Mouse (Mus musculus) intestine, embryonic 15.5 days (tissue): ENCODE data around the gene Fam171a1. TPM values are rescaled to one million over a fixed set of nuclear protein-coding genes. Genes with fewer than 3 reads are reported as not detected.

Source experiments
- ATAC-seq: fragments of 200-750 bp; cut with Nextera tagmentation; 2 replicates; pipeline ENCODE4 v1.8.0; 2017; ENCODE audit warnings: moderate TSS enrichment, moderate library complexity
- H3K27ac ChIP-seq: fragments of 300-500 bp; sonication (generic); 2 replicates; pipeline ENCODE4 v1.5.1; 2015; ENCODE audit warnings: mild to moderate bottlenecking, inconsistent platforms
- H3K27me3 ChIP-seq: fragments of 300-500 bp; sonication (generic); replicated peaks from 2 replicates; pipeline ENCODE4 v1.6.1; 2015; ENCODE audit warnings: inconsistent platforms
- H3K36me3 ChIP-seq: fragments of 300-500 bp; sonication (generic); 2 replicates; pipeline ENCODE4 v1.6.1; 2015; ENCODE audit warnings: inconsistent platforms
- H3K4me1 ChIP-seq: fragments of 300-500 bp; sonication (generic); replicated peaks from 2 replicates; pipeline ENCODE4 v1.6.1; 2015; ENCODE audit warnings: inconsistent platforms
- H3K4me2 ChIP-seq: fragments of 300-500 bp; sonication (generic); replicated peaks from 2 replicates; pipeline ENCODE4 v1.6.1; 2015; ENCODE audit warnings: mild to moderate bottlenecking, inconsistent platforms
- H3K4me3 ChIP-seq: fragments of 300-500 bp; sonication (generic); replicated peaks from 2 replicates; pipeline ENCODE4 v1.5.1; 2015; ENCODE audit warnings: inconsistent platforms
- H3K9ac ChIP-seq: fragments of 300-500 bp; sonication (generic); 2 replicates; pipeline ENCODE4 v1.6.1; 2015; ENCODE audit warnings: inconsistent platforms
- H3K9me3 ChIP-seq: fragments of 300-500 bp; sonication (generic); 2 replicates; pipeline ENCODE4 v1.6.1; 2016; ENCODE audit warnings: inconsistent platforms
- WGBS: fragments of 180-500 bp; shearing (Covaris S2); methylation state at CpG from one replicate; pipeline ENCODE4 v1.1.7; 2015; 5-methylcytosine and 5-hydroxymethylcytosine counted together
- polyA plus RNA-seq: library from polyadenylated mRNA; unstranded; fragments of >200 nt; fragmentation: Nextera tagmentation; extraction: Ambion mirVana; gene quantifications from 2 replicates; pipeline ENCODE4 v1.2.1, GENCODE M21; 2015

The Fam171a1 gene
- polyA plus RNA-seq, 1 experiment from 2014 or later: 28.1 TPM

GRCm38 (mm10) chr2:3239255-3239654, 125.2 kb downstream of the Fam171a1 start:
- no peak overlapping the region for H3K4me2 ChIP-seq
- H3K27ac ChIP-seq: no peak overlapping the region
- H3K27me3 ChIP-seq: no peaks in the 10 kb centered on the region
- no peaks in the 10 kb centered on the region for H3K36me3 ChIP-seq
- H3K9ac ChIP-seq: no peak overlapping the region
- H3K4me1 ChIP-seq: no peaks in the 10 kb centered on the region
- no peak overlapping the region for H3K4me3 ChIP-seq
- no peak for ATAC-seq
- WGBS: 64% methylated on average over 5 of the region's 5 CpGs
- no peaks in the 10 kb centered on the region for H3K9me3 ChIP-seq

DNA sequence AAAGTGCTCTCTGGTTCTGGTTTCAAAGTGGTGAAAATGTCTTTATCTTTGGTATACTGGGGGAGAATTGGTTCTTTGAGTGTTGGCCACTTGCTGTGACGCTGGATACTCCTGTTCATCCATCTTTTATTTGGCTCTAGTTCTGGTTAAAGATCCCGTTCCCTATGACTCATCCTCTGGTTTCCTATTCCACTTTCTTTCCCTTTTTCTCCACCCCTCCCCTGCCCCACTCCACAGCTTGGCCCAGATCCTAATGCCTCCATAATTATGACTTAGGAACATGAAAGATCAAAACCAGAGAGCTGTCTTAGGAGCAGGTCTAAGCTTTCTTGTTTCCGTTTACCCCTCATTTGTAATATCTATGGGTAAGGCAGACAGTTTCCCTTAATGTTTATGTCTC, 130.2 kb downstream of the Fam171a1 start:
- no peak overlapping the region for H3K4me3 ChIP-seq
- no peaks in the 10 kb centered on the region for H3K36me3 ChIP-seq
- H3K9me3 ChIP-seq: no peaks in the 10 kb centered on the region
- H3K9ac ChIP-seq: no peak overlapping the region
- H3K27me3 ChIP-seq: no peaks in the 10 kb centered on the region
- no peaks in the 10 kb centered on the region for H3K4me1 ChIP-seq
- H3K4me2 ChIP-seq: no peak overlapping the region
- no peak overlapping the region for H3K27ac ChIP-seq
- 42% methylated on average over 3 of the region's 3 CpGs for WGBS
- no peak for ATAC-seq

DNA sequence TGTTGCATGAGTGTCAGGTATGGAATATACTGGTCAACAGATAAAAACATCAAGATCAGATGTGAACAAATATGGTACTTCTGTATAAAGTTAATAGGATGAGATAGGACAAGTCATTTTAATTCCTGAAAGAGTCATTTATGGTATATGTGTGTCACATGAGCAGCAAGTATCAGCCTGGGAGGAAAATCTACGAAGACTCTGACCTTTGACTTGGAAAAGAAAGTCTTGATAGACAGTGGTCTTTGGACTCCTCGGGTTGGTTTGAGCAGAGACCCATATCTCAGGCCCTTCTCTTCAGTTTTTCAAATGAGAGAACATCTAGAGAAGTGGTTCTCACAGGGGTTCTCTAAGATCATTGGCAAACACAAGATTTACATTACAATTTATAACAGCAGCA, 137.3 kb downstream of the Fam171a1 start:
- no peak overlapping the region for H3K4me3 ChIP-seq
- 63% methylated on average over 2 of the region's 2 CpGs for WGBS
- H3K36me3 ChIP-seq: no peaks in the 10 kb centered on the region
- no peak overlapping the region for H3K27ac ChIP-seq
- no peak overlapping the region for H3K9ac ChIP-seq
- H3K27me3 ChIP-seq: no peaks in the 10 kb centered on the region
- no peaks in the 10 kb centered on the region for H3K4me1 ChIP-seq
- no peaks in the 10 kb centered on the region for H3K9me3 ChIP-seq
- no peak for ATAC-seq
- no peak overlapping the region for H3K4me2 ChIP-seq

DNA sequence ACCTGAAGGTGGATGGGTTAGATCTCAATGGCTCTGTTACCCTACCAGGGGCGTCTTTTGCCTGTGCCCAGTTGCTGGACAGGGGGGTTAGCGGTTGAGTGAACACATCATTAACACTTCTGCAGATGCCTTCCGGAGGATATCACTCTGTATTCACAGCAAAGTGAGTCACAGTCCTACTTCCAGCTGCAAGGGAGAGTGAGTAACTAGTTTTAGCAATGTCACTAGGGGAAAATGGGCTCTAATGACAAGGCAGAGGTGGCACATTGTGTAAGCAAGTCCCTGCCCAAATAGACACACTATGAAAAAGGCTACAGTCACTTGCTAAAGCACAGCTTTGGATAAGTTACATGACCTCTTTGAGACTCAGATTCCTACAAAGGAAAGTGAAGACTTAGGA, 152.4 kb downstream of the Fam171a1 start:
- ATAC-seq: no peak
- WGBS: 86% methylated on average over 3 of the region's 3 CpGs

DNA sequence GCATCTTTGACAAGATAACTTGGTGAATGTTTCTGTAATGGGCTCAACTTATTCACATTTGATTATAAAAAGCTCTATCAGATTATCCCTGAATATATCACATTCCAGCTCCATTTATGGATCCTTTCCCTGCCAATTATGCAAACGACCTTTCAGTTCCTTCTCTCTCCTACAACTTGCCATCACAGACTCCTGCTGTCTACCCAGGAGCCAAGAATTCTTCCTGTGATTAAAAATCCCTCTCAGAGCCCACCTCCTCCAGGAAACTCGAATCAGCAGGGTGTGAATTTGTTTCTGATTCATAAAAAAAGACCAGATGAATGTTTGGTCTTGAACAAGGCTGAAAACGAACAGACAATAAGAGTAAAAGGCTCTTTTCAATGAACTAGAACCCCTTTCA, 153.9 kb downstream of the Fam171a1 start:
- no peak for ATAC-seq
- WGBS: 35% methylated on average over 3 of the region's 3 CpGs

More for the DNA sequence above, 152.4 kb downstream of the Fam171a1 start:
- H3K4me1 ChIP-seq: no peaks in the 10 kb centered on the region
- H3K27ac ChIP-seq: no peak overlapping the region
- H3K36me3 ChIP-seq: no peaks in the 10 kb centered on the region
- H3K4me2 ChIP-seq: no peak overlapping the region
- H3K4me3 ChIP-seq: no peak overlapping the region
- H3K9ac ChIP-seq: no peak overlapping the region
- no peaks in the 10 kb centered on the region for H3K9me3 ChIP-seq
- H3K27me3 ChIP-seq: no peaks in the 10 kb centered on the region

DNA sequence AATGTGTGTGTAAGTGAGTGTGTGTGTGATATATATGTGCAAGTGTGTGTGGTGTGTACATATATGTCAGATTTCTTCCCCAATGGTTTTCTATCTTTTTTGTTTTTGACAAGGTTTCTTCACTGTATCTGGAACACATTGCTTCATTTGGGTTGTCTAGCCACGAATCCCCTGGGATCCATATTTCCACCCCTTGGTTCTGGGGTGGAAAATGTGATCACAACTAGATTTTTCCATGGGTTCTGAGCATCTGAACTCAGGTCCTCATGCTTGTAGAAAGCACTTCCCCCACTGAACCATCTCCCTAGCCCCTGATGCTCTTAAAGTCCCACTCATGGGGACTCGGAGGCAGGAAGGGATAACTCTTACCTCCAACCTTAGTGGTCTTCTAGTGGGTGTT, 159.3 kb downstream of the Fam171a1 start:
- 86% methylated on average over 2 of the region's 2 CpGs for WGBS
- no peak for ATAC-seq
- no peak overlapping the region for H3K4me3 ChIP-seq

More for the DNA sequence above, 153.9 kb downstream of the Fam171a1 start:
- Histone ChIP-seq H3K27ac (no peak overlapping the region), H3K9ac (no peak overlapping the region), H3K36me3 (no peaks in the 10 kb centered on the region), H3K4me3 (no peak overlapping the region), H3K9me3 (no peaks in the 10 kb centered on the region), H3K27me3 (no peaks in the 10 kb centered on the region), H3K4me1 (no peaks in the 10 kb centered on the region), H3K4me2 (no peak overlapping the region)

GRCm38 (mm10) chr2:3276106-3276505, 162.1 kb downstream of the Fam171a1 start:
- Histone ChIP-seq H3K36me3 (no peaks in the 10 kb centered on the region), H3K27ac (no peak overlapping the region), H3K4me1 (no peaks in the 10 kb centered on the region), H3K4me3 (no peak overlapping the region), H3K27me3 (no peaks in the 10 kb centered on the region), H3K9ac (no peak overlapping the region), H3K9me3 (no peaks in the 10 kb centered on the region), H3K4me2 (no peak overlapping the region)
- WGBS: 76% methylated on average over 2 of the region's 2 CpGs
- no peak for ATAC-seq

More for the DNA sequence above, 159.3 kb downstream of the Fam171a1 start:
- Histone ChIP-seq H3K4me2 (no peak overlapping the region), H3K27me3 (no peaks in the 10 kb centered on the region), H3K9ac (no peak overlapping the region), H3K4me1 (no peaks in the 10 kb centered on the region), H3K27ac (no peak overlapping the region), H3K36me3 (no peaks in the 10 kb centered on the region), H3K9me3 (no peaks in the 10 kb centered on the region)

Other genes starting within 250 kb of the Fam171a1 start
- gene Nmt2, start 170.0 kb downstream of the Fam171a1 start, polyA plus RNA-seq: 39.7 and 44.3 TPM in 2 replicates
- 26.3 and 27.8 TPM in 2 replicates for gene Rpp38, start 218.4 kb downstream of the Fam171a1 start, polyA plus RNA-seq
- 1.4 and 2.0 TPM in 2 replicates for gene Acbd7, start 221.9 kb downstream of the Fam171a1 start, polyA plus RNA-seq